Mouse (Mus musculus) gastrocnemius, adult 8-10 months (tissue): Measurements from ENCODE around the gene Ust. TPM values are rescaled to one million over a fixed set of nuclear protein-coding genes. Genes with fewer than 3 reads are reported as not detected.

Source experiments
- DNase-seq, 2 experiments: peaks; one replicate each; pipeline ENCODE4 v3.0.0; 2022; ENCODE audit warnings: low spot score in 2 of 2
- total RNA-seq, 4 experiments: library from RNA; stranded (reverse); gene quantifications; 2 replicates each; pipeline ENCODE4 v1.2.4; 2022

The Ust gene
- total RNA-seq, 4 experiments from 2014 or later = 0.68 to 1.7 (median 1.2) TPM

DNA sequence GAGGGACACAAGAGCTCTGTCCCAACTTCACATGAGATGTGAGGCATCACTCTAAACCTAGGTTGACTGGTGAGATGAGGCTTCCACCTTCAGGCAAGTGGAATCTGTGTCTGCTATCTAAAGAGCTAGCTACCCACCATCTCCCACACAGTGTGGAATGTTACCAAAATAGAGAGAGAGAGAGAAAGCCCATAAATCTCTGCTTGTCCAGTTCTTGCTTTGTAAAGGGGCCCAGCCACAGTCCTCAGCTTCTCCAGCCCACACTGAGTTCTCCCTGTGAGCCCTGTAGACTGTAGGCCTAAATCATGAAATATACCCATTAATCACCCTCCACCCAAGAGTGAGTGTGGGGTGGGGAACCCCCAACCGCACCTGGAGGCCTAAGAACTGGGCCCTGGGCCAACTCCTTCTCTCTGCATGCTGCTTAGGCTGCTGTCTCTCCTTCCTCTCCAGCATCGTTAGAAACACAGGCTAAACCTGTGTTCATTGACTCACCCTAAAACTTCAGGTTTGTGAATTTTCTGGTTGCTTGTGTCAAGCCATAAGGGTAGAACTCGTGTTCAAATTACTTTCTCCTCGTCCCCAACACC is 336.9 kb downstream of the Ust start:
- DNase-seq = no peak

DNA sequence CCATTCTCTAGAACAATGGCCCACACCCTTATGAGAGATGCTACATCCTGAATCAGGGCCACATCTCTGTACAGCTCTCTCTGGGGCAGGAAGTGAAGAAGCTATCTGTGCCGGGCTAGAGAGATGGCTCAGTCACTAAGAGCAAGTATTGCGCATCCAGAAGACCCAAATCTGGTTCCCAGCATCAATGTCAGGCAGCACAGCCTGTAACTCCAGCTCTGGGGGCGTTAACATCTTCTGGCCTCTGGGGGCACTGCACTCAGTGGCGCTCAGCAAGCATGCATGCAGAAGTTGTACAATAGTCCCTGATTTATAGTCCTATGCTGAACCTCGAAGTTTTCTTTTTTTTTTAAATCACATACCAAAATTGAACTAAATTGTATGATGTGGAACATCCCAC is 341.0 kb downstream of the Ust start:
- no peak for DNase-seq

DNA sequence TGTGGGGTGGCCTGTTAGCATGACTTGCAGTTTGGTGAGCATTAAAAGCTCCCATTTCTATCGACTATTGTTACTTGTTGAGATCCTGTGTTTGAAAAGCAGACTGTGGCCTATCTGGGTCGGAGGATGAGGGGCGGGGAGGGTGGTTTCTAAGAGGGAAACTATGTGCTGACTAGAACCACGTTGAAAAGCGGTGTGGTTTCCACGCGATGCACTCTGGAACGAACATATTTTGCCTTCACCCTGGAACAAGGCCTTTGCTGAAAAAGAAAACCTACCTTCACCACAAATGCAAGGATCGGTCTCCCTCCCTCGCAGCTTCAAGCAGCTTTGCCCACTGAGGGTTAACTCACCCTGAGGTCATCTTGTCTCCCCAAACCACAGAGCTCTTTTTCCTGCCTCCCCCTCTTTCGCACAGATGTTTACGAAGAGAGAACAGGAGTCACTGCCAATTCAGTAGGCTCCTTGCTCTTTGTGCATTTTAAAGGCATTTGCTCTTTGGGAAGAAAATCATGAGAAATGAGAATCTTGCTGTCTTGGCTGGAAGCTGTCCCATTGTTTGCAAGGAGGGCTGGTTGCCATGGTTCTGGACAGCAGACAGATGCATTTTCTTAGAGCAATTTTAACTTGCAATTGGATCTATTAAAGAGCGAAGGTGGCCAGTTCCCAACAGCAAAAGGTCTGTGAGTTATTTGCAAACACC is 342.1 kb downstream of the Ust start:
- no peak for DNase-seq

DNA sequence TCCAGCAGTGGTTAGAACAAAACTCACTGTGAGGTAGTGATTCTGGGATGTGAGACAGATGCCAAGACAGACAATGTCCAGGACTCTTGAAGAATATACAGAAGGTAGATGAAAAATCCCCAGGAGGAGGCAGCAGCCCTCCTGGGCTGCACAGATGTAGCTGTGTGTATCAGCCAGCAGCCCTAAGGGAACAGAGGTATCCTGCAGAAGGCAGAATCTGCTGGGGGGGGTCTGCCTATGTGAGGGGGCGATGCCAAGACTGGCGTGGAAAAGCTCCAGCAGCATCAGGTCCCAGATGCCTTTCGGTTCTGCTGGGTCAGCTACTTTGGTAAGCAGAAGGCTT is 342.6 kb downstream of the Ust start:
- DNase-seq = no peak

DNA sequence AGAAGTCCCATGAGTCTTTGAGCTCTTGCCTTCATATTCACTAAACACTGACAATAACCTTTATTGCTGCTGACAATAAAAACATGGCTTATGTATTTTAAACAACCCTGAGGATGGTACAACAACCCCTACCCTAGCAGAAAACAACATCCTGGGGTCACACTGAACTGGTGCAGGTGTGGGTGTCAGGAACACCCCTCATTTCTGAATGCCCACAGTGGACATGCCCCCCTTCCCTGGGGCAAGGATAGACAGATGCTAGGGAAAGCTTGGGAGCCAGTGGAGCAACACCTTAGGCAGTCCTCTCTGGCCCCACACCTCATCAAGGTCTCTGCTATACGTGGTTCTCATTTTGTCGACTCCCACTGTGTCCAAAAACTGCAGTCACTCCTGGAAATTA is 343.9 kb downstream of the Ust start:
- no peak for DNase-seq

DNA sequence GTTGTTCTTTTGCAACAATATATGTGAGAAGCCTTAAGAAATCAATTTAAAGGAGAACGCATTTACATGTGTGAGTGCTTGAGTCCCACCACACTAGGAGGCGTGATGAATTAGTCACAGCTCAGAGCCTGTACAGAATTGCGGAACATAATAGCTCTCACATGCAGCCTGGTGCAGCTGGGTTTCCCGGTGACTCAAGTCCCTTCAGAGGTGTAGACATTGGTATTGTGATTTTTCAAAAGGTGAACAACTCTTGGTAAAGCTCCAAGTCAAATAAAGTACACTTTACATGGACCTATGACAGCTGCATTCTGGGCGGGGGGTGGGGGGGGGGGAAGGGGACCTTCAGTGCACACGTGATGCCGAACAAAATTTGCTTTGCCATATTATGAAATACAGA is 344.4 kb downstream of the Ust start:
- no peak for DNase-seq

DNA sequence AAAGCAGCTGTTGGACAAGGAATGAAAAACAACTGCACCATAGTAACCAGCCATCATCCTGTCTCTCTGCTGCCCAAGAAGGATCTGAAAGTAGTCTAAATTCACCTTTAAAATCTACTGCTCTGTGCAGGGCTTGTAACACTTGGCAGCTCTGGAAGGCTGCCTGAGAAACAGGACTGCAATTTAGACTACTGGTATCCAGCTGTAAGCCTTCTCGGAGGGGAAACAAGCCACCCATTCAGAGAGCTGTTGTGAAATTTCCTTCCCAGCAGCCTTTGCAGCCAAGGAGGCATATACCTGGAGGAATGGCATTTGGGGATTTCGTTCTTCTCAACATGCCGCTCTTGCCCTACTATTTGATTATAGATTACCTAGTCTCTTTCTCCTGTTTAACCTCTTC is 345.6 kb downstream of the Ust start:
- no peak for DNase-seq

DNA sequence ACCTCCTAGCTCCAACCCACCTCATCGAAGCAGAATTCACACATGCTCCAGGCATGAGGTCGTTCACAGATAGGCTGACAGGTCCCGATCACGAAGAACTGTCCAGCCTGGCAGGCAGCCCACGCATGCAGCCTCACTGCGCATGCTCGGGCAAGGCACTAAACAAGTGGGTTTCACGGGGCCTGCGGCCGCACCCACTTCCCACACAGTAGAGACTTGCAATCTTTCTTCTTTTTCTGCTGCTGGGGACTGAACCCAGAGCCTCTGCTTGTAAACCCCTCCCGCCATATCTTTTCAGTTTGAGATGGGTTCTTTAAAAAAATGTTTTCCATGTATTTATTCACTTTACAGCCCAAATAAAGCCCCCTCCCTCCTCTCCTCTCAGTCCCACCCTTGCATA is 347.1 kb downstream of the Ust start:
- no peak for DNase-seq
